Mouse (Mus musculus): ENCODE data around the gene Ldlrad1. TPM values are rescaled to one million over a fixed set of nuclear protein-coding genes. Genes with fewer than 3 reads are reported as not detected.

The Ldlrad1 gene
- polyA plus RNA-seq, 1 experiment from 2014 or later: not detected

DNA sequence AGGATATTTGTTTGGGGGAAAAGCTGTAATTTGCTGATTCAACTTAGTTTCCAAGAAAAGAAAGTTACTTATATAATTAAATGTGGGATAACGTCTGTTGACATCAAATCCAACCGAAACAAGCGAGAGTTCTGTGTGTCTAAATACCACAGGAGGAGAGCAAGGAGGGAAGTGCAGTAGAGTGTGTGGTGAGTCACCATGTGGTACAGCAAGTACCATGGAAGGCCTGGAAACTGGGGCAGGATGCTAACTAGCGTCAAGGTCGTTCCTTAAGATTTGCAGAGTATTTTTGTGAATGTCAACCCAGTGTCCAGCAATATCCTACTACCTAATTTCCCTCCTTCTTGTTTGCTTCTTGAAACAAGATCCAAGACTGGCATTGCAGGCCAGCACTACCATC, 10.9 kb upstream of the Ldlrad1 start:
- Histone ChIP-seq H3K4me1 (ENCODE audit: control insufficient read depth, insufficient read depth, low read length) (no peaks in the 10 kb centered on the region), H3K27ac (ENCODE audit: low read depth, low read length) (no peak overlapping the region), H3K9ac (replicated peaks; ENCODE audit: low read depth, low read length) (no peak overlapping the region), H3K36me3 (ENCODE audit: control insufficient read depth, insufficient read depth, low read length) (peaks cover 68% of the 10 kb centered on the region), H3K9me3 (ENCODE audit: control insufficient read depth, low read length) (no peaks in the 10 kb centered on the region), H3K27me3 (ENCODE audit: control insufficient read depth, insufficient read depth, low read length) (no peaks in the 10 kb centered on the region), H3K4me2 (ENCODE audit: low read depth, low read length) (no peak overlapping the region), H3K4me3 (ENCODE audit: low read depth, low read length) (no peak overlapping the region)
- 98% methylated on average over 5 of the region's 5 CpGs for WGBS
- no peak for ATAC-seq (ENCODE audit: low read depth)

DNA sequence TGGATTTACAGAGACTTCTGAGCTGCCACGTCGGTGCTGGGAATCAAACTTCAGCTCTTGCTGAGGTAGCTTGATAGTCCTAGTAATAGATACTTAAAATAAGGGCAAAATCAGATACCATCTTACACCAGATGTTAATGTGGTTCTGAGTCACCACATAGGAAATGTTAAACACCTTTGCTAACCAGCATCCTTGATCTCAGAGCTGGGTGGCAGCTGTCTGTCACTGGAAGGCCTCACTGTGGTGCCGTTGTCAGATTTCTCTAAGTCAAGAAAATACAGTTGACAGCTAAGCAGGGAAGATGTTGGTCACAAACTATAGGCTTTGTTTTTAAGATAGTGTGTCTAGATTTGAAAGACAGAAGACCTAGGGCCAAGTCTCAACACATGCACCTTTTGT, 7.2 kb upstream of the Ldlrad1 start:
- 97% methylated on average over 3 of the region's 3 CpGs for WGBS
- Histone ChIP-seq H3K4me3 (ENCODE audit: low read depth, low read length) (no peak overlapping the region), H3K4me2 (ENCODE audit: low read depth, low read length) (no peak overlapping the region), H3K27ac (ENCODE audit: low read depth, low read length) (no peak overlapping the region), H3K27me3 (ENCODE audit: control insufficient read depth, insufficient read depth, low read length) (no peaks in the 10 kb centered on the region), H3K4me1 (ENCODE audit: control insufficient read depth, insufficient read depth, low read length) (no peaks in the 10 kb centered on the region), H3K9ac (replicated peaks; ENCODE audit: low read depth, low read length) (no peak overlapping the region), H3K9me3 (ENCODE audit: control insufficient read depth, low read length) (no peaks in the 10 kb centered on the region), H3K36me3 (ENCODE audit: control insufficient read depth, insufficient read depth, low read length) (peaks cover 55% of the 10 kb centered on the region)
- no peak for ATAC-seq (ENCODE audit: low read depth)

DNA sequence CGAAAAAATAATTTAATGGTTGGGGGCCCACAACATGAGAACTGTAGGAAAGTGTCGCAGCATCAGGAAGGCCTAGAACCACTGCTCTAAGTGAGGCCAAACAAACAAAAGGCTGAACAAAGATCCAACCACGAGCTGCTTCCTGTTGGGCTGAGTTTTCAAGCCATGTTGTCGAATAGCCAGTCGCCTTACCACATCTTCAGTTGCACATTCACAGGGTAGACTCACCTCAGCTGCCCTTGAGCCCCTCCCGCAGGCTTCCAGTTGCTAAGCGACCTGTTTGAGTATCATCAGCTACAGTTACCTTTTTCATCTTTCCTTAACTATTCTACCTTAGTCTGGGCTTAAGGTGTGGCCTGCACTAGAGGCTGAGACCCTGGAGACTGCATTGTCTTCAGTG, 6.0 kb upstream of the Ldlrad1 start:
- H3K9ac ChIP-seq (replicated peaks; ENCODE audit: low read depth, low read length): no peak overlapping the region
- WGBS: 90% methylated on average over 7 of the region's 7 CpGs
- H3K27ac ChIP-seq (ENCODE audit: low read depth, low read length): no peak overlapping the region
- H3K9me3 ChIP-seq (ENCODE audit: control insufficient read depth, low read length): no peaks in the 10 kb centered on the region
- ATAC-seq (ENCODE audit: low read depth): no peak
- peaks cover 43% of the 10 kb centered on the region for H3K36me3 ChIP-seq (ENCODE audit: control insufficient read depth, insufficient read depth, low read length)
- H3K4me2 ChIP-seq (ENCODE audit: low read depth, low read length): no peak overlapping the region
- no peaks in the 10 kb centered on the region for H3K4me1 ChIP-seq (ENCODE audit: control insufficient read depth, insufficient read depth, low read length)
- no peak overlapping the region for H3K4me3 ChIP-seq (ENCODE audit: low read depth, low read length)
- no peaks in the 10 kb centered on the region for H3K27me3 ChIP-seq (ENCODE audit: control insufficient read depth, insufficient read depth, low read length)

DNA sequence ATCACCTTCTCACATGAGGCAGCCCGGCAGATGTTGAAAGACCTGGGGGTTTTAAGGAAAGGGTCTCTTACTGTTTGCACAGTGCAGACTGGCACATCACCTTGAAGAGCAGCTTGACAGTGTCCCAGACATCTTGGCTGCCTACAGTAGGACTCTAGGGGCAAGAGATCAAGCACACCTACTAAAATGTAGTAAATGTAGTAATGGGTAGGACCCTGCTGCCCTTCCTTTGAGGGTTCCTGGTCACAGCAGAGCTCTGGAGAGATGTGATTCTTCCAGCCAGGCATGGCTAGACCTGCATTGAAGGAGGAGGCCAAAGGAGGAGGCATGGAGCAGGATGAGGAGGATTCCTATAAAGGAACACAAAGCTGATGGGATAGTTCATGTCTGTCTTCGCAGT, 2.0 kb upstream of the Ldlrad1 start:
- WGBS: 95% methylated on average over 2 of the region's 2 CpGs
- ATAC-seq (ENCODE audit: low read depth): no peak
- no peaks in the 10 kb centered on the region for H3K9me3 ChIP-seq (ENCODE audit: control insufficient read depth, low read length)

DNA sequence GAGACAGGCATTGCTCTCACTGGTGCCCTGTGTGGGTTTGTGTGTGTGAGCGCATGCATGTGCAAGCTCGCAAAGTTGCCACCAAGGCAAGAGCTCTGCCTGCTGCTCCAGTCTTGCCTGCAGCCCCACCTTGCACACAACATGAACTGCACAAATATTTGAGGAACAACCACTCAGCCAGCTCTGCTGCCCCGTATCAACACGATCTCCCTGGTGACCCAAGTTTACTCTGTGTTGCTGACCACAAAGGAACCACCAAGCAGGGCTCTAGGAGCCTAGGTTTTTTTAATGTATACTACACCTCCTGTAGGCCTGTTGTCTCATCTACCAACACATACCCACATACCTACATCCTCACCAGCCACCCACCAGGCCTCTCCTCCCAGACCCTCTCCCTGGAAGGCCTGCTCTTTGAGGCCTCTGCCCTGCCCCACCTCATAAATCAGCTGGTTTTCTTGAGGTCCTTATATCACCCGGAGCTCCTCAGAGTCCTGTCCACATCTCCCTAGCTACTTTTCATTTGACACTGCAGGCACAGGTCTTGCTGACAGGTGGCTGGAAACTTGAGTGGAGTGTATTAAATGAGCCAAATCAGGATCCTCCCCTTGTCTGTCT, 1.6 kb downstream of the Ldlrad1 start:
- Histone ChIP-seq H3K27me3 (ENCODE audit: control insufficient read depth, insufficient read depth, low read length) (no peaks in the 10 kb centered on the region), H3K4me2 (ENCODE audit: low read depth, low read length) (no peak overlapping the region), H3K9ac (replicated peaks; ENCODE audit: low read depth, low read length) (no peak overlapping the region), H3K36me3 (ENCODE audit: control insufficient read depth, insufficient read depth, low read length) (0 out of 2 replicates have a peak, but pooled peaks cover 8% of the 10 kb centered on the region), H3K27ac (ENCODE audit: low read depth, low read length) (no peak overlapping the region), H3K4me3 (ENCODE audit: low read depth, low read length) (no peak overlapping the region), H3K9me3 (ENCODE audit: control insufficient read depth, low read length) (no peaks in the 10 kb centered on the region), H3K4me1 (ENCODE audit: control insufficient read depth, insufficient read depth, low read length) (no peaks in the 10 kb centered on the region)
- ATAC-seq (ENCODE audit: low read depth): no peak
- 80% methylated on average over 5 of the region's 5 CpGs for WGBS

More for the DNA sequence above, 2.0 kb upstream of the Ldlrad1 start:
- no peaks in the 10 kb centered on the region for H3K4me1 ChIP-seq (ENCODE audit: control insufficient read depth, insufficient read depth, low read length)
- H3K27ac ChIP-seq (ENCODE audit: low read depth, low read length): no peak overlapping the region
- H3K36me3 ChIP-seq (ENCODE audit: control insufficient read depth, insufficient read depth, low read length): peaks cover 19% of the 10 kb centered on the region
- no peaks in the 10 kb centered on the region for H3K27me3 ChIP-seq (ENCODE audit: control insufficient read depth, insufficient read depth, low read length)
- no peak overlapping the region for H3K9ac ChIP-seq (replicated peaks; ENCODE audit: low read depth, low read length)
- H3K4me3 ChIP-seq (ENCODE audit: low read depth, low read length): no peak overlapping the region
- H3K4me2 ChIP-seq (ENCODE audit: low read depth, low read length): no peak overlapping the region

DNA sequence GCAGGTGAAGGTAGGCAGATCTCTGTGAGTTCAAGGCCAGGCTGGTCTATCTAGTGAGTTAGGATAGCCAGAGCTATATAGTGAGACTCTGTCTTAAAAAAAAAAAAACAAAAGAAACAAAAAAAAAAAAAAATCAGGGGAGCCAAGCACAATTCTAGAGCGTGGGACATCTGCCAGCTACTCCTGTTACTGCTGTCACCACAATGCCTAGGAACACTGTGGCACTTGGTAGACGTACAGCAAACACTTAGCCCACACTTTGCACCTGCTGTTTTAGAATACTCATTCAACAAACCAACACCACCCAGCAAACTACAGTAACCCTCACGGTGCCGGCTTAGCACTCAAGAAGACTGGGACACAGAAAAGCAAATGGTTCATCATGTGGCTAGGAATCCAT, 2.5 kb downstream of the Ldlrad1 start:
- no peak overlapping the region for H3K4me2 ChIP-seq (ENCODE audit: low read depth, low read length)
- no peak overlapping the region for H3K4me3 ChIP-seq (ENCODE audit: low read depth, low read length)
- no peaks in the 10 kb centered on the region for H3K27me3 ChIP-seq (ENCODE audit: control insufficient read depth, insufficient read depth, low read length)
- no peaks in the 10 kb centered on the region for H3K4me1 ChIP-seq (ENCODE audit: control insufficient read depth, insufficient read depth, low read length)
- H3K9me3 ChIP-seq (ENCODE audit: control insufficient read depth, low read length): no peaks in the 10 kb centered on the region
- H3K27ac ChIP-seq (ENCODE audit: low read depth, low read length): no peak overlapping the region
- no peak for ATAC-seq (ENCODE audit: low read depth)
- 67% methylated on average over 4 of the region's 4 CpGs for WGBS
- H3K36me3 ChIP-seq (ENCODE audit: control insufficient read depth, insufficient read depth, low read length): 0 out of 2 replicates have a peak, but pooled peaks cover 8% of the 10 kb centered on the region
- no peak overlapping the region for H3K9ac ChIP-seq (replicated peaks; ENCODE audit: low read depth, low read length)

DNA sequence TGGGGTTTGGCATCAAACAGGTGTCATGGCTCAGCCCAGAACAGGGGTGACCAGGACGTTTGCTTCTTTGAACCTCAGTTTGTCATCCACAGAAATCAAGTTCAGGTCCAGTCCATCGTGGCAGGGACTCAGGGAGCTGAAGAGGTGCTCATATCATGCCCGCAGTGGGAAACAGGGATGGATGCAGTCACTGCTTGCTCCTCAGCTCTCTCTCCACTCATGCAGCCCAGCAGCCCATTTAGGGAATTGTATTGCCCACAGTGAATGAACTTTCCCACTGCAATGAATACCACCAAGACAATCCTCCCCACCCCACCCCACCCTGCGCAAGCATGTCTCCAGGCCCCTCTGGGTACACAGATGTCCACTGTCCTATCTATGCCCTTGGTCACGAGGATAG, 3.0 kb downstream of the Ldlrad1 start:
- Histone ChIP-seq H3K9ac (replicated peaks; ENCODE audit: low read depth, low read length) (no peak overlapping the region), H3K27ac (ENCODE audit: low read depth, low read length) (no peak overlapping the region), H3K27me3 (ENCODE audit: control insufficient read depth, insufficient read depth, low read length) (no peaks in the 10 kb centered on the region), H3K4me1 (ENCODE audit: control insufficient read depth, insufficient read depth, low read length) (no peaks in the 10 kb centered on the region), H3K4me2 (ENCODE audit: low read depth, low read length) (no peak overlapping the region), H3K9me3 (ENCODE audit: control insufficient read depth, low read length) (no peaks in the 10 kb centered on the region), H3K36me3 (ENCODE audit: control insufficient read depth, insufficient read depth, low read length) (0 out of 2 replicates have a peak, but pooled peaks cover 8% of the 10 kb centered on the region), H3K4me3 (ENCODE audit: low read depth, low read length) (no peak overlapping the region)
- 79% methylated on average over 5 of the region's 5 CpGs for WGBS
- no peak for ATAC-seq (ENCODE audit: low read depth)

DNA sequence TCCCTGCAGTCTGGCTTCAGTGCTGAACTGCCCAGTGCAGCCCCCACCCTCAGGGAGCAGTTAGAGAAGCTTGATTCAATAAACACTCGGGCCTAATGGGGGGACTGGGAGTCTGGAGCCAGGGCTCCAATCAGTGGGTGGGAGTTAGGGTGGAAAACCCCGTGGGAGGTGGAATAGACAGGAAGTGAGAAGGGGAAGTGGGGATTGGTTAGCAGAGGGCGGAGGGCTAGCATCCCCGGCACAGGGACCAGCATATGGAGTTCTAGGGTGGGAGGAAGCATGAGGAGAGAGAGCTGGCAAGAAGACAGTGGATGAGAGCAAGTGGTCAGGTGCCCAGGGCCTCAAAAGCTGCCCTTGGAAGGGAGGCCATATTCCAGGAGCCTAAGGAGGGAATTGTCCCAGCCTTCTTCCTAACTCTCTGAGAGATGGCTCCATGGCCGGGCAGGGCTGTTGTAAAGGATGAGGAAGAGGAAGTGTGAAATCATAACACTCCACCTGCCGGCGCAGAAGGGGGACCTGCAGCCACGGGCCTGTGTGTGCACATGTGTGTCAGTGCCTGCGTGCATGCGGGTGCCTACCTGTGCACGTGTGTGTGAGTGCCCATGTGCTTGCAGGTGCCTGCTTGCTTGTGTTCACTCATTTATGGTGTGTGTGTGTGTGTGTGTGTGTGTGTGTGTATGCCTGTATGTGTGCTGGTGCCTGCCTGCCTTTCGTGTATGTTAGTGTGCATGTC, 4.5 kb downstream of the Ldlrad1 start:
- H3K4me3 ChIP-seq (ENCODE audit: low read depth, low read length): no peak overlapping the region

DNA sequence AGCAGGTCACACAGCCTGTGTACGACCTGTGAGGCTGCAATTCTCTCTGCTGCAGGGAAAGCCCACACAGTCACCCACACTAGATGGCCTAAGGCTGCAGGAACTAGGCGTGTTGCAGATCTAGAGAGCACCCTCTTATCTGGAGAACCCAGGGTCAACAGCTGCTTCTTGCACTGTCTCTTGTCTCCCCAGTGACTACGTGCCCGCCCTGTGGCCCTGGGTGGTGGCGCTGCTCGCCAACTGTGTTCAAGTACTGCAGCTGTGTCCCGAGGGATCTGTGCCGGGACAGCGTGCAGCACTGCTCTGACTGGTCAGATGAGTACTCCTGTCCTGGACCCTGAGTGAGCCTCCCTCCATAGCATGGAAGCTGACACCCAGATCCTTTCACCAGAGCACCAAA, 8.6 kb downstream of the Ldlrad1 start:
- Histone ChIP-seq H3K4me1 (ENCODE audit: control insufficient read depth, insufficient read depth, low read length) (no peaks in the 10 kb centered on the region), H3K27me3 (ENCODE audit: control insufficient read depth, insufficient read depth, low read length) (no peaks in the 10 kb centered on the region), H3K27ac (ENCODE audit: low read depth, low read length) (no peak overlapping the region), H3K9ac (replicated peaks; ENCODE audit: low read depth, low read length) (no peak overlapping the region), H3K4me2 (ENCODE audit: low read depth, low read length) (no peak overlapping the region), H3K36me3 (ENCODE audit: control insufficient read depth, insufficient read depth, low read length) (no peaks in the 10 kb centered on the region), H3K9me3 (ENCODE audit: control insufficient read depth, low read length) (no peaks in the 10 kb centered on the region), H3K4me3 (ENCODE audit: low read depth, low read length) (no peak overlapping the region)
- no peak for ATAC-seq (ENCODE audit: low read depth)
- 86% methylated on average over 9 of the region's 9 CpGs for WGBS

More for the DNA sequence above, 4.5 kb downstream of the Ldlrad1 start:
- Histone ChIP-seq H3K4me1 (ENCODE audit: control insufficient read depth, insufficient read depth, low read length) (no peaks in the 10 kb centered on the region), H3K36me3 (ENCODE audit: control insufficient read depth, insufficient read depth, low read length) (0 out of 2 replicates have a peak, but pooled peaks cover 7% of the 10 kb centered on the region), H3K27me3 (ENCODE audit: control insufficient read depth, insufficient read depth, low read length) (no peaks in the 10 kb centered on the region), H3K9me3 (ENCODE audit: control insufficient read depth, low read length) (no peaks in the 10 kb centered on the region), H3K27ac (ENCODE audit: low read depth, low read length) (no peak overlapping the region), H3K9ac (replicated peaks; ENCODE audit: low read depth, low read length) (no peak overlapping the region), H3K4me2 (ENCODE audit: low read depth, low read length) (no peak overlapping the region)
- no peak for ATAC-seq (ENCODE audit: low read depth)
- 73% methylated on average over 12 of the region's 12 CpGs for WGBS

Measured in neural tube, embryonic 14.5 days (tissue).